Mouse (Mus musculus): Measurements from ENCODE around the gene Olfr497. TPM values are rescaled to one million over a fixed set of nuclear protein-coding genes. Genes with fewer than 3 reads are reported as not detected.

The Olfr497 gene
- not detected in 2 replicates for polyA plus RNA-seq (2014; fragmentation: Nextera tagmentation; extraction: Ambion mirVana)

DNA sequence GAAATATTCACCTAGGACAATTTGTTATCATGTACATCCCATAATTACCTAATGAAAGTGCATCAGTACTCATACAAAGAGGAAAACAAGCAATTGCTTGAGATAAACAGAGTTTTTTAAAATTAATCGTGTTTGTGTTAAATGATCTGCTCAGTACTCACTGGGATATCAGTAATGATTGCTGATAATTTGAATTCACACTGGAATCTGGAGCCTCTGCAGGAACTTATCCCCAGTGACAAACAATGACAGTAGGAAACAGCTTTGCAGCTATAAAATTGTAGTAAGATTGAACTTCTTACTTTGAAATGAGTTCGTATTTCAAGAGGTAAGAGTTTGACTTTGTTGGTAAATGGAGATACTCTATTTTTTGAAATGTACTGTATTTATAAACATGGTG lies at the start of gene Olfr497:
Gene Olfr497 (plus strand): TSS at position 301 of the 400 bp plus-strand sequence.
- no peak within 1 kb of the TSS for H3K4me3 ChIP-seq (ENCODE audit: low read depth, low read length)
- no peak for ATAC-seq (ENCODE audit: low read depth)
- WGBS: 85% methylated on average over 2 of the region's 2 CpGs
- H3K27ac ChIP-seq (ENCODE audit: low read depth, low read length): no peak within 1 kb of the TSS
- H3K9ac ChIP-seq (replicated peaks; ENCODE audit: low read depth, low read length): no peak within 1 kb of the TSS
- H3K9me3 ChIP-seq (ENCODE audit: control insufficient read depth, low read length): no peaks in the 10 kb centered on the region
- H3K4me1 ChIP-seq (ENCODE audit: control insufficient read depth, insufficient read depth, low read length): no peaks in the 10 kb centered on the region
- H3K36me3 ChIP-seq (ENCODE audit: control insufficient read depth, insufficient read depth, low read length): no peaks in the 10 kb centered on the region
- H3K4me2 ChIP-seq (ENCODE audit: low read depth, low read length): no peak within 1 kb of the TSS
- H3K27me3 ChIP-seq (ENCODE audit: control insufficient read depth, insufficient read depth, low read length): no peaks in the 10 kb centered on the region

DNA sequence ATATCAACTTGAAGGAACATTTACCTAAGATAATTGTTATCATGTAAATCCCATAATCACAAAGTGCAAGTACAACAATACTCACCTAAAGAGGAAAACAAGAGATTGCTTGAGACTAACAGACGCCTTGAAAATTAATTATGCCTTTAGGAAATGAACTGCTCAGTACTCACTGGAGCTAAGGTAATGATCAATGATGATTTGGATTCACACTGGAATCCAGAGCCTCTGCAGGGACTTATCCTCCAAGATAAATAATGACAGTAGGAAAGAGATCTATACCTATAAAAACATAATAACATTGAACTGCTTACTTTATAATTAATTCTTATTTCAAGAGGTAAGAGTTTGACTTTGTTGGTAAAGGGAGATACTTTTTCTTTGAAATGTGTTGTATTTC lies 27.4 kb upstream of the Olfr497 start, which contains the start of gene Olfr495:
Gene Olfr495 (plus strand): TSS at position 301 of the 400 bp plus-strand sequence.
- Histone ChIP-seq H3K4me1 (ENCODE audit: control insufficient read depth, insufficient read depth, low read length) (no peaks in the 10 kb centered on the region), H3K27me3 (ENCODE audit: control insufficient read depth, insufficient read depth, low read length) (no peaks in the 10 kb centered on the region), H3K4me3 (ENCODE audit: low read depth, low read length) (no peak within 1 kb of the TSS), H3K4me2 (ENCODE audit: low read depth, low read length) (no peak within 1 kb of the TSS), H3K27ac (ENCODE audit: low read depth, low read length) (no peak within 1 kb of the TSS), H3K9ac (replicated peaks; ENCODE audit: low read depth, low read length) (no peak within 1 kb of the TSS), H3K36me3 (ENCODE audit: control insufficient read depth, insufficient read depth, low read length) (no peaks in the 10 kb centered on the region), H3K9me3 (ENCODE audit: control insufficient read depth, low read length) (no peaks in the 10 kb centered on the region)
- no peak for ATAC-seq (ENCODE audit: low read depth)
- WGBS: 76% methylated on average over 1 of the region's 1 CpGs

DNA sequence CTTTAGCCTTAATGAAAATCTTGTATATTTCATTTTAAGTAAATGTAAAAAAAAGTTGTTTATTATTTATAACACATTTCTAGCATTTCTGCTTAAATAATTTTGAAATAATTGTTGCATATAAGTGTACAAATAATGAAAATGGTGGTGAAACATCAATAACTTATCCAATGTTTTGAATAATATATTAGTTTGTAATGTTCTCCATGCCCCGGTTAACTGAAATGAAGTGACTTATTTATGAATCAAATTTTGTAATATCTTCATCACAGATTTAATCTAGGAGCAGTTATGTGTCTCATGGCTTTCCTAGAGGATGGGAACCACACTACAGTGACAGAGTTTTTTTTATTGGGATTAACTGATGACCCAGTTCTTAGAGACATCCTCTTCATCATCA lies 44.8 kb downstream of the Olfr497 start, which contains the start of gene Olfr498:
Gene Olfr498 (plus strand): TSS at position 301 of the 400 bp plus-strand sequence.
- 96% methylated on average over 1 of the region's 1 CpGs for WGBS
- H3K4me3 ChIP-seq (ENCODE audit: low read depth, low read length): no peak within 1 kb of the TSS
- H3K27ac ChIP-seq (ENCODE audit: low read depth, low read length): no peak within 1 kb of the TSS
- no peak for ATAC-seq (ENCODE audit: low read depth)
- no peaks in the 10 kb centered on the region for H3K4me1 ChIP-seq (ENCODE audit: control insufficient read depth, insufficient read depth, low read length)
- no peaks in the 10 kb centered on the region for H3K36me3 ChIP-seq (ENCODE audit: control insufficient read depth, insufficient read depth, low read length)
- no peak within 1 kb of the TSS for H3K9ac ChIP-seq (replicated peaks; ENCODE audit: low read depth, low read length)
- H3K27me3 ChIP-seq (ENCODE audit: control insufficient read depth, insufficient read depth, low read length): no peaks in the 10 kb centered on the region
- no peaks in the 10 kb centered on the region for H3K9me3 ChIP-seq (ENCODE audit: control insufficient read depth, low read length)
- H3K4me2 ChIP-seq (ENCODE audit: low read depth, low read length): no peak within 1 kb of the TSS

Other genes with a start within 250 kb of the Olfr497 start
- gene Olfr486, start 247.7 kb upstream of the Olfr497 start, polyA plus RNA-seq (2014; fragmentation: Nextera tagmentation; extraction: Ambion mirVana): not detected in 2 replicates
- gene Olfr487, start 205.8 kb upstream of the Olfr497 start, polyA plus RNA-seq (2014; fragmentation: Nextera tagmentation; extraction: Ambion mirVana): not detected in 2 replicates
- not detected in 2 replicates for gene Olfr488, start 162.1 kb upstream of the Olfr497 start, polyA plus RNA-seq (2014; fragmentation: Nextera tagmentation; extraction: Ambion mirVana)
- gene Olfr490, start 131.5 kb upstream of the Olfr497 start, polyA plus RNA-seq (2014; fragmentation: Nextera tagmentation; extraction: Ambion mirVana): not detected in 2 replicates
- gene Olfr491, start 107.0 kb upstream of the Olfr497 start, polyA plus RNA-seq (2014; fragmentation: Nextera tagmentation; extraction: Ambion mirVana): not detected in 2 replicates
- gene Olfr492, start 96.7 kb upstream of the Olfr497 start, polyA plus RNA-seq (2014; fragmentation: Nextera tagmentation; extraction: Ambion mirVana): not detected in 2 replicates
- not detected in 2 replicates for gene Olfr493, start 73.4 kb upstream of the Olfr497 start, polyA plus RNA-seq (2014; fragmentation: Nextera tagmentation; extraction: Ambion mirVana)
- gene Olfr494, start 55.1 kb upstream of the Olfr497 start, polyA plus RNA-seq (2014; fragmentation: Nextera tagmentation; extraction: Ambion mirVana): not detected in 2 replicates
- not detected in 2 replicates for gene Olfr495, start 27.3 kb upstream of the Olfr497 start, polyA plus RNA-seq (2014; fragmentation: Nextera tagmentation; extraction: Ambion mirVana)
- not detected in 2 replicates for gene Olfr498, start 44.9 kb downstream of the Olfr497 start, polyA plus RNA-seq (2014; fragmentation: Nextera tagmentation; extraction: Ambion mirVana)
- not detected in 2 replicates for gene Olfr502, start 104.6 kb downstream of the Olfr497 start, polyA plus RNA-seq (2014; fragmentation: Nextera tagmentation; extraction: Ambion mirVana)
- gene Olfr503, start 124.1 kb downstream of the Olfr497 start, polyA plus RNA-seq (2014; fragmentation: Nextera tagmentation; extraction: Ambion mirVana): not detected in 2 replicates
- gene Olfr504, start 145.4 kb downstream of the Olfr497 start, polyA plus RNA-seq (2014; fragmentation: Nextera tagmentation; extraction: Ambion mirVana): not detected in 2 replicates
- gene Olfr506, start 190.4 kb downstream of the Olfr497 start, polyA plus RNA-seq (2014; fragmentation: Nextera tagmentation; extraction: Ambion mirVana): not detected in 2 replicates
- gene Olfr507, start 201.4 kb downstream of the Olfr497 start, polyA plus RNA-seq (2014; fragmentation: Nextera tagmentation; extraction: Ambion mirVana): not detected in 2 replicates
- not detected in 2 replicates for gene Olfr508, start 209.6 kb downstream of the Olfr497 start, polyA plus RNA-seq (2014; fragmentation: Nextera tagmentation; extraction: Ambion mirVana)
- 0.07 TPM in 1 of 2 replicates, not detected in the other for gene Olfr509, start 231.5 kb downstream of the Olfr497 start, polyA plus RNA-seq (2014; fragmentation: Nextera tagmentation; extraction: Ambion mirVana)
- not detected in 2 replicates for gene Olfr510, start 246.0 kb downstream of the Olfr497 start, polyA plus RNA-seq (2014; fragmentation: Nextera tagmentation; extraction: Ambion mirVana)

Measured in neural tube, embryonic 14.5 days (tissue).